Mouse (Mus musculus): ENCODE results near the gene Hcn2. TPM values are rescaled to one million over a fixed set of nuclear protein-coding genes. Genes with fewer than 3 reads are reported as not detected.
A peak's percentile ranks its signal among the peaks of the same experiment; 100 is the strongest.

The Hcn2 gene
- polyA plus RNA-seq, 1 experiment from 2014 or later, result 3.7 TPM

- Histone ChIP-seq H3K4me2 (ENCODE audit: low read depth, low read length) (no peak overlapping the region), H3K36me3 (ENCODE audit: control insufficient read depth, insufficient read depth, low read length) (peaks cover 3% of the 10 kb centered on the region; the same call in 1 of the 2 replicates), H3K27me3 (ENCODE audit: control insufficient read depth, insufficient read depth, low read length) (no peaks in the 10 kb centered on the region), H3K9me3 (ENCODE audit: control insufficient read depth, low read length) (no peaks in the 10 kb centered on the region), H3K9ac (replicated peaks; ENCODE audit: low read depth, low read length) (no peak overlapping the region), H3K4me1 (ENCODE audit: control insufficient read depth, insufficient read depth, low read length) (no peaks in the 10 kb centered on the region), H3K4me3 (ENCODE audit: low read depth, low read length) (no peak overlapping the region), H3K27ac (ENCODE audit: low read depth, low read length) (no peak overlapping the region)
- 71% methylated on average over 28 of the region's 28 CpGs for WGBS
- ATAC-seq (ENCODE audit: low read depth), result no peak
These were observed 12.2 kb downstream of the Hcn2 start for GRCm38 (mm10) chr10:79728323-79729249.

DNA sequence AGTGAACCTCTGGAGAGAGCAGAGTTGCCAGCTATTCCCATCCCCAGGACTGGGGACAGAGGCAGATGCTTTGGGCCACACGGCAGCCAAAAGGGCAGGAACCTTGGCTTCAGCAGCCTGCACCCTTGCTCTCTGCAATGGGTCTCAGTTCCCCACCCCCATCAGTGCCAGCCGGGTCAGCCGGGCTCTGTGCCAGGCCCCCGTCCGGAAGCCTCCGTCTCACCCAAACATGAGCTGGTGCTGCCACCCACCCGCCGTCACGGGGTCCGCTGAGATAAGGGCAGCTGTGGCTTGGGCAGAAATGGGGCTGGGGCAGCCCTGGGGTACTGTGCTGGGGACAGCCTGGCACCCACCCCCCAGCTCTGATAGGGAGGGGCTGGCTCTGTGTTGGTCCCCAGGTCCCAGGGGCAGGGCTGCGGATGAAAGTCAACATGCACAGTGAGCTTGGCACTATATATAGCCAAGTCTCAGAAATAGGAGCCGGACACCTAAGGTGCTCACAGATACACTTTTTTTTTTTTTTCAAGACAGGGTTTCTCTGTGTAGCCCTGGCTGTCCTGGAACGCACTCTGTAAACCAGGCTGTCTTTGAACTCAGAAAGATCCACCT is 13.0 kb downstream of the Hcn2 start:
- H3K27ac ChIP-seq (ENCODE audit: low read depth, low read length), result no peak overlapping the region
- H3K4me2 ChIP-seq (ENCODE audit: low read depth, low read length), result no peak overlapping the region
- H3K4me3 ChIP-seq (ENCODE audit: low read depth, low read length), result no peak overlapping the region
- H3K9me3 ChIP-seq (ENCODE audit: control insufficient read depth, low read length), result no peaks in the 10 kb centered on the region
- no peaks in the 10 kb centered on the region for H3K4me1 ChIP-seq (ENCODE audit: control insufficient read depth, insufficient read depth, low read length)
- H3K27me3 ChIP-seq (ENCODE audit: control insufficient read depth, insufficient read depth, low read length), result no peaks in the 10 kb centered on the region
- WGBS, result 78% methylated on average over 13 of the region's 13 CpGs
- ATAC-seq (ENCODE audit: low read depth), result 0 out of 2 replicates have a peak, but pooled peaks have one; percentile 5
- peaks cover 12% of the 10 kb centered on the region; the same call in 1 of the 2 replicates for H3K36me3 ChIP-seq (ENCODE audit: control insufficient read depth, insufficient read depth, low read length)
- no peak overlapping the region for H3K9ac ChIP-seq (replicated peaks; ENCODE audit: low read depth, low read length)

DNA sequence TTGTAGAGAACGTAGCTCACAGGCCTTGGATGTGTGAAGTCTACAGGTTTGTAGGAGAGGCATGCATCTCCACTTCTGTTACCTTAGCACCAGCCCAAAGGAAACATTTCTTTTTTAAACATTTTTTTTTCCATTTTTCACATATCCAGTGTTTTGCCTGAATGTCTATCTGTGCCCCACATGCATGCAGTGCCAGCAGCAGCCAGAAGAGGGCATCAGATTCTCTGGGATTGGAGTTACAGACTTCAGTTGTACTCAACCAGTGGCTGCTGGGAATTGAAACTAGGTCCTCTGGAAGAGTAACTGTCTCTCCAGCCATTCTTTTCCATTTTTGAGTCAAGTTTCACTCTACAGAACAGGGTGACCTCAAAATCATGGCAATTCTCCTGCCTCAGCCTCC is 16.1 kb downstream of the Hcn2 start:
- Histone ChIP-seq H3K4me1 (ENCODE audit: control insufficient read depth, insufficient read depth, low read length) (no peaks in the 10 kb centered on the region), H3K4me3 (ENCODE audit: low read depth, low read length) (no peak overlapping the region), H3K27ac (ENCODE audit: low read depth, low read length) (no peak overlapping the region), H3K9ac (replicated peaks; ENCODE audit: low read depth, low read length) (no peak overlapping the region), H3K36me3 (ENCODE audit: control insufficient read depth, insufficient read depth, low read length) (peaks cover 36% of the 10 kb centered on the region; the same call in 1 of the 2 replicates), H3K4me2 (ENCODE audit: low read depth, low read length) (no peak overlapping the region), H3K27me3 (ENCODE audit: control insufficient read depth, insufficient read depth, low read length) (no peaks in the 10 kb centered on the region), H3K9me3 (ENCODE audit: control insufficient read depth, low read length) (no peaks in the 10 kb centered on the region)
- 94% methylated on average over 1 of the region's 1 CpGs for WGBS
- ATAC-seq (ENCODE audit: low read depth), result no peak

GRCm38 (mm10) chr10:79733847-79734246 is 17.4 kb downstream of the Hcn2 start:
- ATAC-seq (ENCODE audit: low read depth), result no peak

DNA sequence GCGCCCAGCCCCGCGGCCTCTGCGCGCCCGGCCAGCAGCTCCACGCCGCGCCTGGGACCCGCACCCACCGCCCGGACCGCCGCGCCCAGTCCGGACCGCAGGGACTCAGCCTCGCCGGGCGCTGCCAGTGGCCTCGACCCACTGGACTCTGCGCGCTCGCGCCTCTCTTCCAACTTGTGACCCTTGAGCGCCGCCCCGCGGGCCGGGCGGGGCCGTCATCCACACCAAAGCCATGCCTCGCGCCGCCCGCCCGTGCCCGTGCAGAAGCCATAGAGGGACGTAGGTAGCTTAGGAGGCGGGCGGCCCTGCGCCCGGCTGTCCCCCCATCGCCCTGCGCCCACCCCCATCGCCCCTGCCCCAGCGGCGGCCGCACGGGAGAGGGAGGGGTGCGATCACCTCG is 18.9 kb downstream of the Hcn2 start:
- Histone ChIP-seq H3K9ac (replicated peaks; ENCODE audit: low read depth, low read length) (no peak overlapping the region), H3K9me3 (ENCODE audit: control insufficient read depth, low read length) (peaks cover 10% of the 10 kb centered on the region), H3K27ac (ENCODE audit: low read depth, low read length) (no peak overlapping the region), H3K36me3 (ENCODE audit: control insufficient read depth, insufficient read depth, low read length) (peaks cover 63% of the 10 kb centered on the region), H3K27me3 (ENCODE audit: control insufficient read depth, insufficient read depth, low read length) (no peaks in the 10 kb centered on the region), H3K4me3 (ENCODE audit: low read depth, low read length) (no peak overlapping the region), H3K4me1 (ENCODE audit: control insufficient read depth, insufficient read depth, low read length) (no peaks in the 10 kb centered on the region), H3K4me2 (ENCODE audit: low read depth, low read length) (no peak overlapping the region)
- ATAC-seq (ENCODE audit: low read depth), result no peak
- 29% methylated on average over 48 of the region's 52 CpGs for WGBS

More at GRCm38 (mm10) chr10:79733847-79734246, 17.4 kb downstream of the Hcn2 start:
- H3K4me3 ChIP-seq (ENCODE audit: low read depth, low read length), result no peak overlapping the region
- no peak overlapping the region for H3K4me2 ChIP-seq (ENCODE audit: low read depth, low read length)
- WGBS, result 96% methylated on average over 15 of the region's 15 CpGs
- H3K9me3 ChIP-seq (ENCODE audit: control insufficient read depth, low read length), result no peaks in the 10 kb centered on the region
- H3K9ac ChIP-seq (replicated peaks; ENCODE audit: low read depth, low read length), result no peak overlapping the region
- H3K27me3 ChIP-seq (ENCODE audit: control insufficient read depth, insufficient read depth, low read length), result no peaks in the 10 kb centered on the region
- H3K36me3 ChIP-seq (ENCODE audit: control insufficient read depth, insufficient read depth, low read length), result peaks cover 48% of the 10 kb centered on the region
- H3K4me1 ChIP-seq (ENCODE audit: control insufficient read depth, insufficient read depth, low read length), result no peaks in the 10 kb centered on the region
- no peak overlapping the region for H3K27ac ChIP-seq (ENCODE audit: low read depth, low read length)

DNA sequence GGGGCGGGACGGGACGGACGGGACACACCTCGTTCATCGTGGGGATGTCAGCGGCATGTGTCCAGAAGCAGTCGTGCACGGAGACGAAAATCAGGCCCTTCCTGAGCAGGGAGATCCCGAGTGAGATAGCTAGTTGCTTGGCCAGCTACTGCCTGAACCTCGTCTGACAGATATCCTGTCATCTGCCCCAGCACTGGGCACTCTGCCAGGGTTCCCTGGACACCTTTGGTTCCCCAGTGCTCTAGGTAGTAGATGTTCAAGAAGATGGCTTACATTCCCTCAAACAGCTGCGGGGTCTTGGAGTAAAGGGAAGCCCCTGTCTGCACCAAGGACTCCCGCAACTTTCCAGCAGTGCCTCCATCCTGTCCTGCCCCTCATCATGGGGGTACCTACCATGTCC is 20.3 kb downstream of the Hcn2 start:
- WGBS, result 89% methylated on average over 8 of the region's 14 CpGs
- H3K36me3 ChIP-seq (ENCODE audit: control insufficient read depth, insufficient read depth, low read length), result peaks cover 74% of the 10 kb centered on the region
- ATAC-seq (ENCODE audit: low read depth), result no peak
- no peaks in the 10 kb centered on the region for H3K27me3 ChIP-seq (ENCODE audit: control insufficient read depth, insufficient read depth, low read length)
- no peaks in the 10 kb centered on the region for H3K4me1 ChIP-seq (ENCODE audit: control insufficient read depth, insufficient read depth, low read length)
- H3K4me3 ChIP-seq (ENCODE audit: low read depth, low read length), result no peak overlapping the region
- H3K27ac ChIP-seq (ENCODE audit: low read depth, low read length), result no peak overlapping the region
- H3K9me3 ChIP-seq (ENCODE audit: control insufficient read depth, low read length), result peaks cover 10% of the 10 kb centered on the region
- no peak overlapping the region for H3K4me2 ChIP-seq (ENCODE audit: low read depth, low read length)
- no peak overlapping the region for H3K9ac ChIP-seq (replicated peaks; ENCODE audit: low read depth, low read length)

DNA sequence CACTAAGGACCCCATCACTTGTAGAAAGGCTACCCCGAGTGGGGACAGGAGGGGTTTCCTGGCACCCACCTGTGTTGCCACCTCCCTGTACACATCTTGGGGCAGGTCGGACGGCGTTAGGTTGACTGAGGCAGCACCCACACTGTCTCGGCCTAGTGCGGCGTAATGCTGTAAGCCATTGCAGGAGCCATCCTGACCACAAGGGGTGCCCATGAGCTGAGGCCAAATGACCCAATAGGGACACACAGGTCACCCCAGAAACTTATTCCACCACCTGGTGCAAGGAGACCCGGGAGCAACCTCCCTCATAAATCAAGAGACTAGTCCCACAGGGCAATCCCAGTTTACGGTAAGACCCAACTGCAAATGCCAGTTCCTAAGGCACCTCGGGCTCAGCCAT is 21.8 kb downstream of the Hcn2 start:
- H3K4me2 ChIP-seq (ENCODE audit: low read depth, low read length), result no peak overlapping the region
- no peak for ATAC-seq (ENCODE audit: low read depth)
- H3K4me1 ChIP-seq (ENCODE audit: control insufficient read depth, insufficient read depth, low read length), result no peaks in the 10 kb centered on the region
- H3K27ac ChIP-seq (ENCODE audit: low read depth, low read length), result no peak overlapping the region
- WGBS, result 91% methylated on average over 10 of the region's 10 CpGs
- H3K27me3 ChIP-seq (ENCODE audit: control insufficient read depth, insufficient read depth, low read length), result no peaks in the 10 kb centered on the region
- peaks cover 10% of the 10 kb centered on the region for H3K9me3 ChIP-seq (ENCODE audit: control insufficient read depth, low read length)
- H3K4me3 ChIP-seq (ENCODE audit: low read depth, low read length), result no peak overlapping the region
- no peak overlapping the region for H3K9ac ChIP-seq (replicated peaks; ENCODE audit: low read depth, low read length)
- H3K36me3 ChIP-seq (ENCODE audit: control insufficient read depth, insufficient read depth, low read length), result peaks cover 85% of the 10 kb centered on the region

GRCm38 (mm10) chr10:79739234-79739633 is 22.8 kb downstream of the Hcn2 start:
- 96% methylated on average over 28 of the region's 28 CpGs for whole genome bisulfite sequencing
- Histone ChIP-seq H3K9me3 (ENCODE audit: control insufficient read depth, low read length) (peaks cover 10% of the 10 kb centered on the region), H3K36me3 (ENCODE audit: control insufficient read depth, insufficient read depth, low read length) (peaks cover 85% of the 10 kb centered on the region)

DNA sequence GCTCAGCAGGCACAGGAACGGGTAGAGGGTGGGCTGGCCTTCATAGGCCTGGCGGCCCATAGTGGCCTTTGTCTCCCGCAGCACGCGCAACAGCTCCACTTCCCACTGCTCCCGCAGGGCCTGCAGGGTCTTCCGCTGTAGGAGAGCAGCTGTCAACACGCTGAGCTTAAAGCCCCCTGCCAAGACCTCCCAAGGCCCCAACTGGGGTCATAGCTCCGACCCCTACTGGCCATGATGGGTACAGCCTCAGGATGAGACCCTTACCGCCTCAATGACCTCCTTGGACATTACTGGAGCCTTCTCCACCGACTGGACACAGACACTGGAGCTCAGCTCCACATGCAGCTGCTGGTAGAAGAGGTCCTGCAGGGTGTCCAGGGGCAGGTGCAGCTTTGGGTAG is 24.4 kb downstream of the Hcn2 start:
- WGBS, result 66% methylated on average over 11 of the region's 11 CpGs

More at GRCm38 (mm10) chr10:79739234-79739633, 22.8 kb downstream of the Hcn2 start:
- no peak for ATAC-seq (ENCODE audit: low read depth)
- H3K4me2 ChIP-seq (ENCODE audit: low read depth, low read length), result no peak overlapping the region
- no peak overlapping the region for H3K4me3 ChIP-seq (ENCODE audit: low read depth, low read length)
- no peak overlapping the region for H3K27ac ChIP-seq (ENCODE audit: low read depth, low read length)
- no peak overlapping the region for H3K9ac ChIP-seq (replicated peaks; ENCODE audit: low read depth, low read length)
- H3K27me3 ChIP-seq (ENCODE audit: control insufficient read depth, insufficient read depth, low read length), result no peaks in the 10 kb centered on the region
- H3K4me1 ChIP-seq (ENCODE audit: control insufficient read depth, insufficient read depth, low read length), result no peaks in the 10 kb centered on the region

More for the DNA sequence above, 24.4 kb downstream of the Hcn2 start:
- H3K4me1 ChIP-seq (ENCODE audit: control insufficient read depth, insufficient read depth, low read length), result 0 out of 2 replicates have a peak, but pooled peaks cover 6% of the 10 kb centered on the region
- H3K36me3 ChIP-seq (ENCODE audit: control insufficient read depth, insufficient read depth, low read length), result peaks cover 69% of the 10 kb centered on the region
- no peak overlapping the region for H3K27ac ChIP-seq (ENCODE audit: low read depth, low read length)
- no peak overlapping the region for H3K4me2 ChIP-seq (ENCODE audit: low read depth, low read length)
- ATAC-seq (ENCODE audit: low read depth), result no peak
- H3K9me3 ChIP-seq (ENCODE audit: control insufficient read depth, low read length), result peaks cover 10% of the 10 kb centered on the region
- no peak overlapping the region for H3K4me3 ChIP-seq (ENCODE audit: low read depth, low read length)
- no peak overlapping the region for H3K9ac ChIP-seq (replicated peaks; ENCODE audit: low read depth, low read length)
- H3K27me3 ChIP-seq (ENCODE audit: control insufficient read depth, insufficient read depth, low read length), result no peaks in the 10 kb centered on the region

All from neural tube, embryonic 14.5 days (tissue).